Mouse (Mus musculus) mesoderm, embryonic 11.5 days (tissue): ENCODE data around the gene Cdkn2b.

Experiments
- DNase-seq: peaks from one replicate; pipeline ENCODE4 v3.0.0-alpha.2; 2012; ENCODE audit warnings: low read depth, low spot score

The Cdkn2b gene

GRCm38 (mm10) chr4:89310491-89311254, at the start of gene Cdkn2b:
Gene Cdkn2b (minus strand): TSS chr4:89311039.
- peak; percentile 86 for DNase-seq

- no peak for DNase-seq
Measured at GRCm38 (mm10) chr4:89360349-89360748, 49.5 kb upstream of the Cdkn2b start.

GRCm38 (mm10) chr4:89359506-89359905, 48.7 kb upstream of the Cdkn2b start:
- no peak for DNase-seq

- DNase-seq = no peak
Measured at GRCm38 (mm10) chr4:89353935-89354334, 43.1 kb upstream of the Cdkn2b start.

DNA sequence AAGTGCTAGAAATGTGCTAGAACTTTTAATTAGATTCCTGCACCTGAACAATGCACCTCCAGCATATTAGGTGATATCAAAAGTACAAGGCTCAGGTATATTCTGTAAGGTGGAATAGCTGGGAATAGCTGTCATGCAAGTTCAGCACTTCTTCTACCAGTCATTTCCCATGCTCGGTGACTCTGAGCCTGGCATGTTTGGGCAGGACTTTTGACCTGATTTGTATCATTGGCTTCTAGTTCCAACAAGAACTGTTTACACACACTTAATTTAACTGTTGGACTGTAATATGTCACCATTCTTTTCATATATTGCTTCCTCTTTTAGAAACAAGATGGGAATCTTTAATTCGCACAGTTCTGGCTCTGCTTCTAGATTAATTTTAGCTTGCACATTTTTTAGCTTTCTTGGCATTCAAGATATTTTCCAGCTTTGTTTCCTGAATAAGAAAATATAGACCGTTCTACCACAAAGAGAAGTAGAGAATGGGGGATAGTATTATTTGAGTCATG, 42.3 kb upstream of the Cdkn2b start:
- no peak for DNase-seq

DNA sequence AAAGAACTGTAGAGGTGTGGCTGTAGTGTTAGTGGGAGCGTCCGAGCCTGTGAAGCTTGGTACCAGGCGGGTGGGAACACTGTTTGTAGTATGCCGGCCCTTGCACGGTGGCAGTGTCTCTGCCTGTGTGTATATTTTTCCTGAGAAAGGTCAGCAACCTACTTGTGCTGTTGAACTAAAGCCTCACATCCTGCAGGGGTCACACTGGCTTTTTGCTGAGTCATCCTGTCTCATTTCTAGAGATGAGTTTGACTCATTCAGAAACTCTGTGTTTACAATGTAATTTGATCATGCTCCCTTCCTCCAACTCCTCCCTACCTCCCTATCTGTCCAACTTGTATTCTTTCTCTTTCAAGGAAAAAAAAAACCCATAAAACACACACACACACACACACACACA, 40.6 kb upstream of the Cdkn2b start:
- peak; percentile 45 for DNase-seq

- no peak for DNase-seq
Measured at GRCm38 (mm10) chr4:89350938-89351451, 40.2 kb upstream of the Cdkn2b start.

- DNase-seq = no peak
Measured at GRCm38 (mm10) chr4:89350391-89350790, 39.6 kb upstream of the Cdkn2b start.

- no peak for DNase-seq
Measured at GRCm38 (mm10) chr4:89348842-89349241, 38.0 kb upstream of the Cdkn2b start.

- peak; percentile 76 for DNase-seq
Measured at GRCm38 (mm10) chr4:89313461-89313860, 2.6 kb upstream of the Cdkn2b start.

- DNase-seq = no peak
Measured at GRCm38 (mm10) chr4:89309996-89310395, 843 bp downstream of the Cdkn2b start.

GRCm38 (mm10) chr4:89308001-89308400, 2.8 kb downstream of the Cdkn2b start:
- no peak for DNase-seq

DNA sequence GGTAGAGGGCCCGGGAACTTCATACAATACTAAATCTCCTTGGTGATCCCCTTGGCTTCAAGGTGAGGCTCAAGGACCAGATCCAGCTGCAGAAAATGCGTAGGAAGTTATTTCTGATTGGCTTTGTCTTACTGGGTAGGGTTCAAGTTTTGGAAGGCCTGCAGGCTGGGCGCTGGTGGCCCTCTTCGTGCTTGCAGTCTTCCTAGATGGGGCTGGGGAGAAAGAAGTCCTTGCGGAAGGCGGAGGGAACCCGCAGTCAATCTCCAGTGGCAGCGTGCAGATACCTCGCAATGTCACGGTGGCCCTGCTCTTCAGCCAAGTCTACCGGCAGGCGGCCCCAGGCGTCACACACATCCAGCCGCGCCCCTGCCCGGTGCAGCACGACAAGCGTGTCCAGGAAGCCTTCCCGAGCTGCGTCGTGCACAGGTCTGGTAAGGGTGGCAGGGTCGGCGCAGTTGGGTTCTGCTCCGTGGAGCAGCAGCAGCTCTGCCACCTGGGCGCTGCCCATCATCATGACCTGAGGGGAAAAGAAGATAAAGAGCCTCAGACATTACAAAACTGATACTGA, 4.0 kb downstream of the Cdkn2b start:
- no peak for DNase-seq

DNA sequence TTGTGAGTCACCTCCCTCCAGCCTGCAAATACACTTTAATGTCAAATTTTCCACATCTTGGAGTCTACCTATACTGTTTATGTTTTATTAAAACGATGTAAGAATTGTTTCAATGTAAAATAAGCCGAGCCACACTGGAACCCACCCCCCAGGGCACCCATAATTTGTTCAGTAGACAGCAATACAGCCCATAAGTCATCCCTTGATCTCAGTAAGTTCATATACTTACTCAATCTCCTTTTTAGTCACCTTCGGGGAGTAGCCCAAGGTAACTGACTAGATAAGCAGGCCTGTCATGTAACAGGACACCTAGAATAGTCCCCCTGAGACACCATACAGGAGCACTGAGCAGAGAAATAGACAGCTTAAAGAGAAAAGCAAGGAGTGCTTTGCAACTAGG, 5.1 kb downstream of the Cdkn2b start:
- no peak for DNase-seq

DNA sequence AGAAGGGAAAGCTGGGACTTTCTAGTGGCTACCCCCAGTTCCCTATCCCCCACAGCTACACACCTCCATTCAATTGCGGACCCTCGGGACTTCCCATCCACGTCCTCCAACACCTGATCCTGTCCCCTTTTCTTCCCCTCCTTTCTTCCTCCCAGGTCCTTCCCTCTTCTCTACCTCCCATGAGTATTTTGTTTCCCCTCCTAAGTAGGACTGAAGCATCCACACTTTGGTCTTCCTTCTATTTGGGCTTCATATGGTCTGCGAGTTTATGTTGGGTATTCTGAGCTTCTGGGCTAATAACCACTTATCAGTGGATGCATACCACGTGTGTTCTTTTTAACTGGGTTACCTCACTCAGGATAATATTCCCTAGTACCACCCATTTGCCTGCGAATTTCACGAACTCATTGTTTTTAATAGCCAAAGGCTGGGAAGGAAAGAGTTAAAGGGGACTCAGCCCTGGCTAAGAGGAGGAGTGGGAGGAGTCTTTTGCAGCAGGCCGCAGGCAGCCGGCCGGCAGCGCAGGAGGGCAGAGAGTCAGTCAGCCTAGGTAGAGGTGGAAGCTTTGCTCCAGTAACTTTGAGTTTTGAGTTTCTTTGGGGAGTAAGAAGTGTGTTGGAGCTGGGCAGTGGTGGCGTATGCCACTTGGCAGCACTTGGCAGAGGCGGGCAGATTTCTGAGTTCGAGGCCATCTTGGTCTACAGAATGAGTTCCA, 7.4 kb downstream of the Cdkn2b start:
- DNase-seq = no peak

GRCm38 (mm10) chr4:89302129-89302528, 8.7 kb downstream of the Cdkn2b start:
- DNase-seq = no peak

DNA sequence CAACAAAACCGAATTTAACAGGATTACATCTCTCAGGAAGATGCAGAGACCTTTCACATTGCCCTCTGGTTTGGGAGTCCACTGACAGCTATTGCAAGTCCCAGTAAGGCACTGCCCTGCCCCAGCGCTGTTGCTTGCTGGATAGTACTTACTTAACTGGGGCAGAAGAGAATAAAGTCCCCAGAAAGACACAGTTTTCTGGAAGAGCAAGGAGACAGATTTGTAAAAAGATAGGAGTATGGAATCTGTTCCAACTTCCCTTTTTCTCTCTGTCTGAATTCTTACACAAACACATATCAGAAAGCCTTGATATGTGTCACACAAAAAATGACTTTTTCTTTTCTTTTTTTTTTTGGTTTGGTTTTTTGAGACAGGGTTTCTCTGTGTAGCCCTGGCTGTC, 11.1 kb downstream of the Cdkn2b start:
- no peak for DNase-seq

- no peak for DNase-seq
Measured at GRCm38 (mm10) chr4:89295441-89296220, 15.2 kb downstream of the Cdkn2b start.

GRCm38 (mm10) chr4:89294486-89295440, 16.1 kb downstream of the Cdkn2b start, which contains the start of gene Cdkn2a:
Gene Cdkn2a (minus strand): TSS chr4:89294653.
- peak; percentile 76 for DNase-seq

GRCm38 (mm10) chr4:89294091-89294485, 16.8 kb downstream of the Cdkn2b start:
- DNase-seq = no peak
